Mouse (Mus musculus) bone marrow macrophage, adult 2 months (primary cell): Measurements from ENCODE around the gene Terb1. TPM values are rescaled to one million over a fixed set of nuclear protein-coding genes. Genes with fewer than 3 reads are reported as not detected.
A peak's percentile ranks its signal among the peaks of the same experiment; 100 is the strongest.

Experiments used
- H3K27ac ChIP-seq: 2 replicates; pipeline ENCODE4 v1.5.1; 2012; ENCODE audit warnings: low read depth, low read length; ENCODE audit not compliant: insufficient read depth
- H3K4me1 ChIP-seq: 2 replicates; pipeline ENCODE4 v1.6.1; 2012; ENCODE audit warnings: low read length; ENCODE audit not compliant: control insufficient read depth, insufficient read depth
- H3K4me3 ChIP-seq: 2 replicates; pipeline ENCODE4 v1.5.1; 2012; ENCODE audit warnings: mild to moderate bottlenecking, low read length, moderate library complexity; ENCODE audit not compliant: insufficient read depth
- CTCF ChIP-seq: IDR thresholded peaks from 2 replicates; pipeline ENCODE4 v1.5.1; 2012; ENCODE audit warnings: low read depth, mild to moderate bottlenecking, low read length, moderate library complexity
- POLR2A ChIP-seq: IDR thresholded peaks from 2 replicates; pipeline ENCODE4 v1.6.1; 2012; ENCODE audit warnings: mild to moderate bottlenecking, low read depth, low read length, borderline replicate concordance
- polyA plus RNA-seq: library from polyadenylated mRNA; stranded (reverse); fragments of >200 nt; gene quantifications from 2 replicates; pipeline ENCODE4 v1.2.4, GENCODE M21; 2012; ENCODE audit not compliant: missing spikeins, insufficient read depth, insufficient read length

The Terb1 gene
- polyA plus RNA-seq, 1 experiment = not detected

- Histone ChIP-seq H3K4me3 (no peak overlapping the region), H3K27ac (no peak overlapping the region), H3K4me1 (no peaks in the 10 kb centered on the region)
- TF ChIP-seq CTCF (no peak), POLR2A (no peak)
These were observed 104.1 kb downstream of the Terb1 start for GRCm38 (mm10) chr8:104405430-104406187.

- TF ChIP-seq CTCF (peak; percentile 62), POLR2A (no peak)
- Histone ChIP-seq H3K4me3 (no peak overlapping the region), H3K27ac (no peak overlapping the region), H3K4me1 (no peaks in the 10 kb centered on the region)
These were observed 106.1 kb downstream of the Terb1 start for GRCm38 (mm10) chr8:104403596-104403995.

Other genes with a start within 250 kb of the Terb1 start
- not detected in 2 replicates for gene Cmtm2a, start 216.7 kb downstream of the Terb1 start, polyA plus RNA-seq
- not detected in 2 replicates for gene Gm45711, start 199.8 kb downstream of the Terb1 start, polyA plus RNA-seq
- not detected in 2 replicates for gene Cmtm1, start 199.8 kb downstream of the Terb1 start, polyA plus RNA-seq
- gene Gm11020, start 188.3 kb downstream of the Terb1 start, polyA plus RNA-seq = not detected in 2 replicates
- gene Cmtm2b, start 187.7 kb downstream of the Terb1 start, polyA plus RNA-seq = not detected in 2 replicates
- 227 and 236 TPM in 2 replicates for gene Cmtm3, start 170.5 kb downstream of the Terb1 start, polyA plus RNA-seq
- 12.2 and 12.3 TPM in 2 replicates for gene Cmtm4, start 114.1 kb downstream of the Terb1 start, polyA plus RNA-seq
- gene Dync1li2, start 66.9 kb downstream of the Terb1 start, polyA plus RNA-seq = 60.7 and 65.3 TPM in 2 replicates
- gene Nae1, start 24.7 kb upstream of the Terb1 start, polyA plus RNA-seq = 39.6 and 41.0 TPM in 2 replicates
- gene Car7, start 24.8 kb upstream of the Terb1 start, polyA plus RNA-seq = 0.72 and 1.7 TPM in 2 replicates
- gene Pdp2, start 81.5 kb upstream of the Terb1 start, polyA plus RNA-seq = 8.0 and 9.1 TPM in 2 replicates
- not detected in 2 replicates for gene Cdh16, start 114.5 kb upstream of the Terb1 start, polyA plus RNA-seq
- 22.5 and 23.8 TPM in 2 replicates for gene Rrad, start 121.4 kb upstream of the Terb1 start, polyA plus RNA-seq
- 48.9 and 50.7 TPM in 2 replicates for gene Ciao2b, start 132.1 kb upstream of the Terb1 start, polyA plus RNA-seq
- not detected in 2 replicates for gene Ces2a, start 224.1 kb upstream of the Terb1 start, polyA plus RNA-seq